Mouse (Mus musculus): ENCODE measurements around the gene Pth2. TPM values are rescaled to one million over a fixed set of nuclear protein-coding genes. Genes with fewer than 3 reads are reported as not detected.
"Not testable (repeated sequence)": the region's sequence is repeated elsewhere in the genome, so short reads cannot be mapped to it uniquely, and the experiment has no call there.

Gene Pth2
- polyA plus RNA-seq, 1 experiment, result not detected

DNA sequence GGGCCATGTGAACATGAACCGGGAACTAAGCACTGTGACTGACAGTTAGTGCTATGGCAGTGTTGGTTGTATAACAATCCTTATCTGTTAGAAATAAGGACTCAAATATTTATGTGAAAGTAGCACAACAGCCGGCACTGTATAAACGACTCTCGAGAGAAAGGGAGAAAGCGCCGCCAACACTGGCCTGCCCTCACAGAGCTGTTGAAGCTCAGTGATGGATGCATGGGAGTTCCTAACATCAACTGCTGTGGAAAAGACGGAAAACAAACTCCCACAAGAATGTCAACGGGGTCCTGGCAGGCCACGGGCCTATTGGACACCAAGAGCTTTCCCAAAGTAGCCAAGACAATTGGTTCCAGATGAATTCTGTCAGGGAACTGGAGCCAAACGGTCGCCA, 29.5 kb upstream of the Pth2 start:
- no peak for TF ChIP-seq POLR2A (IDR thresholded peaks at IDR 0.05; ENCODE audit: borderline replicate concordance, low read depth, low read length)
- TF ChIP-seq CTCF (IDR thresholded peaks at IDR 0.05; ENCODE audit: low read depth, low read length), result no peak
- no peak overlapping the region for H3K4me3 ChIP-seq (ENCODE audit: insufficient read depth, low read length)
- peaks cover 15% of the 10 kb centered on the region for H3K4me1 ChIP-seq (ENCODE audit: control insufficient read depth, insufficient read depth, low read length)
- H3K27ac ChIP-seq (ENCODE audit: insufficient read depth, low read depth, low read length), result no peak overlapping the region

DNA sequence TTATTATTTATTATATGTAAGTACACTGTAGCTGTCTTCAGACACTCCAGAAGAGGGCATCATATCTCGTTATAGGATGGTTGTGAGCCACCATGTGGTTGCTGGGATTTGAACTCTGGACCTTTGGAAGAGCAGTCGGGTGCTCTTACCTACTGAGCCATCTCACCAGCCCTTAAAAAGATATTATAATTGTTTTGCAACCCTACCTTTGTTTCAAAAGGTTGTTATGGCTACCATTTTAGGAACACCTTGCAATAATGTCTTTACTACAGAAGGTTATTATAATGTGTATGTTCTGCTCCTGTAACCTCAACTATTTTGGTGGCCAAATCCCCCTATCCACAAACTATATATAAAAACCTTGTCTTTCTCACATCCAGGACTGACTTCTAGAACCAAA, 27.7 kb upstream of the Pth2 start:
- H3K4me3 ChIP-seq (ENCODE audit: insufficient read depth, low read length); H3K27ac ChIP-seq (ENCODE audit: insufficient read depth, low read depth, low read length): not testable (repeated sequence)
- H3K4me1 ChIP-seq (ENCODE audit: control insufficient read depth, insufficient read depth, low read length), result peaks cover 15% of the 10 kb centered on the region

- Histone ChIP-seq H3K4me1 (ENCODE audit: control insufficient read depth, insufficient read depth, low read length) (peaks cover 15% of the 10 kb centered on the region), H3K27ac (ENCODE audit: insufficient read depth, low read depth, low read length) (peak overlapping the region; percentile 84), H3K4me3 (ENCODE audit: insufficient read depth, low read length) (peak overlapping the region; percentile 87)
- TF ChIP-seq POLR2A (IDR thresholded peaks at IDR 0.05; ENCODE audit: borderline replicate concordance, low read depth, low read length) (no peak), CTCF (IDR thresholded peaks at IDR 0.05; ENCODE audit: low read depth, low read length) (no peak)
Measured at GRCm38 (mm10) chr7:45153586-45153985, 27.2 kb upstream of the Pth2 start.

- Histone ChIP-seq H3K27ac (ENCODE audit: insufficient read depth, low read depth, low read length) (peak within 1 kb of the TSS; percentile 96), H3K4me3 (ENCODE audit: insufficient read depth, low read length) (peak within 1 kb of the TSS; percentile 87), H3K4me1 (ENCODE audit: control insufficient read depth, insufficient read depth, low read length) (peaks cover 15% of the 10 kb centered on the region)
- TF ChIP-seq CTCF (IDR thresholded peaks at IDR 0.05; ENCODE audit: low read depth, low read length) (no peak), POLR2A (IDR thresholded peaks at IDR 0.05; ENCODE audit: borderline replicate concordance, low read depth, low read length) (peak; percentile 63; the same call in 1 of the 2 replicates)
Measured at GRCm38 (mm10) chr7:45154096-45154992, 26.5 kb upstream of the Pth2 start, which contains the start of the genes Pih1d1 and Aldh16a1. Gene Pih1d1 (plus strand): TSS chr7:45154303. Gene Aldh16a1 (minus strand): TSS chr7:45154584.

- Histone ChIP-seq H3K27ac (ENCODE audit: insufficient read depth, low read depth, low read length) (peak overlapping the region; percentile 10), H3K4me1 (ENCODE audit: control insufficient read depth, insufficient read depth, low read length) (peaks cover 14% of the 10 kb centered on the region), H3K4me3 (ENCODE audit: insufficient read depth, low read length) (peak overlapping the region; percentile 31)
- peak; percentile 66 for TF ChIP-seq CTCF (IDR thresholded peaks at IDR 0.05; ENCODE audit: low read depth, low read length)
- no peak for TF ChIP-seq POLR2A (IDR thresholded peaks at IDR 0.05; ENCODE audit: borderline replicate concordance, low read depth, low read length)
Measured at GRCm38 (mm10) chr7:45154993-45155514, 25.7 kb upstream of the Pth2 start.

- no peak for TF ChIP-seq CTCF (IDR thresholded peaks at IDR 0.05; ENCODE audit: low read depth, low read length)
- no peak for TF ChIP-seq POLR2A (IDR thresholded peaks at IDR 0.05; ENCODE audit: borderline replicate concordance, low read depth, low read length)
- no peak overlapping the region for H3K27ac ChIP-seq (ENCODE audit: insufficient read depth, low read depth, low read length)
- H3K4me3 ChIP-seq (ENCODE audit: insufficient read depth, low read length), result no peak overlapping the region
- H3K4me1 ChIP-seq (ENCODE audit: control insufficient read depth, insufficient read depth, low read length), result peaks cover 9% of the 10 kb centered on the region
Measured at GRCm38 (mm10) chr7:45155590-45155989, 25.2 kb upstream of the Pth2 start.

GRCm38 (mm10) chr7:45156206-45156605, 24.6 kb upstream of the Pth2 start:
- no peak for TF ChIP-seq POLR2A (IDR thresholded peaks at IDR 0.05; ENCODE audit: borderline replicate concordance, low read depth, low read length)
- TF ChIP-seq CTCF (IDR thresholded peaks at IDR 0.05; ENCODE audit: low read depth, low read length), result no peak
- Histone ChIP-seq H3K4me3 (ENCODE audit: insufficient read depth, low read length) (no peak overlapping the region), H3K4me1 (ENCODE audit: control insufficient read depth, insufficient read depth, low read length) (peaks cover 3% of the 10 kb centered on the region), H3K27ac (ENCODE audit: insufficient read depth, low read depth, low read length) (no peak overlapping the region)

GRCm38 (mm10) chr7:45157459-45157858, 23.3 kb upstream of the Pth2 start:
- H3K4me1 ChIP-seq (ENCODE audit: control insufficient read depth, insufficient read depth, low read length), result no peaks in the 10 kb centered on the region
- no peak overlapping the region for H3K4me3 ChIP-seq (ENCODE audit: insufficient read depth, low read length)
- no peak for TF ChIP-seq CTCF (IDR thresholded peaks at IDR 0.05; ENCODE audit: low read depth, low read length)
- no peak for TF ChIP-seq POLR2A (IDR thresholded peaks at IDR 0.05; ENCODE audit: borderline replicate concordance, low read depth, low read length)

DNA sequence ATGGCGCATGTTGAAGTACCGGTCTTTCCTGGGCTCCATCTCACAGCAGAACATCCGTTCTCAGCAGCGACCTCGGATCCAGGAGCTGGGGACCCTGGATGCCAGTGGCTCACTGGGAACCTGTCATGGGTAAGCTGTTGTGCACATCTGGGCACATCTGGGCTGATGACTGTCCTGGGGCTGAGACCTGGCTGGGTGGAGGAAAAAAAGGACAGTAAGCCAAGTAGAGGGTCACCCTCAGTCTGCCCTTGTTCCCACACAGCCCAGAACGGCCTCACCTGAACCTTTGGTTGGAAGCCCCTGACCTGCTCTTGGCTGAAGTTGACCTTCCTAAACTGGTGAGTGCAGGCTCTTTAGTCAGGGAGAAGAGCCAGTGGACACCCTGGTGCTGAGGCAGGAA, 21.8 kb upstream of the Pth2 start:
- H3K27ac ChIP-seq (ENCODE audit: insufficient read depth, low read depth, low read length), result no peak overlapping the region
- TF ChIP-seq POLR2A (IDR thresholded peaks at IDR 0.05; ENCODE audit: borderline replicate concordance, low read depth, low read length) (no peak), CTCF (IDR thresholded peaks at IDR 0.05; ENCODE audit: low read depth, low read length) (no peak)
- no peak overlapping the region for H3K4me3 ChIP-seq (ENCODE audit: insufficient read depth, low read length)
- H3K4me1 ChIP-seq (ENCODE audit: control insufficient read depth, insufficient read depth, low read length), result no peaks in the 10 kb centered on the region

More at GRCm38 (mm10) chr7:45157459-45157858, 23.3 kb upstream of the Pth2 start:
- H3K27ac ChIP-seq (ENCODE audit: insufficient read depth, low read depth, low read length), result no peak overlapping the region

DNA sequence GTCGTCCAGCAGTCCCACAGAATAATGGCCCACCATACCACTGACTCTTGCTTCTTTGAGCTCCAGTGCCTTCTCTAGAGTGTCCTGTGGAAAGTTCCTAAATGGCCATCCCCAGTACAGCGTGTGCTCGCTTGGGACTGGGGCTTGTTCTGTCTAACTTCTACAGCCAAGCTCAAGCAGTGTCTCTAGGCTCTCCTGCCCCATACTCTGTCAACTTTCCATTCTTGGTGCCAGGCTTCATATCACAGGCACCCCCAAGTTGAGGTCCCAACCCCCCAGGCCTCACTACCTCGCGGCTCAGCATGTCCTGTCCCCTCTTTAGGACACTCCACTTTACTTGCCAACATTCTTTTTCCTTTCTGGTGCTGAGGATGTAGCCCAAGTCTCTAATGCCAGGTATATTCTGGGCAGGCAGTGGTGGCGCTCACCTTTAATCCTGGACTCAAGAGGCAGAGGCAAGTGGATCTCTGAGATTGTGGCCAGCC, 20.4 kb upstream of the Pth2 start:
- Histone ChIP-seq H3K4me3 (ENCODE audit: insufficient read depth, low read length) (no peak overlapping the region), H3K4me1 (ENCODE audit: control insufficient read depth, insufficient read depth, low read length) (no peaks in the 10 kb centered on the region), H3K27ac (ENCODE audit: insufficient read depth, low read depth, low read length) (no peak overlapping the region)
- TF ChIP-seq POLR2A (IDR thresholded peaks at IDR 0.05; ENCODE audit: borderline replicate concordance, low read depth, low read length), result no peak
- TF ChIP-seq CTCF (IDR thresholded peaks at IDR 0.05; ENCODE audit: low read depth, low read length), result no peak

Measured in bone marrow macrophage, adult 2 months (primary cell).